Mouse (Mus musculus) liver, postnatal 0 days (tissue): ENCODE measurements at regions not wholly inside any gene's neighbourhood (a gene's known extent, or its start where the extent isn't known, plus 50 kb on each side); places are given as distances from the start of the nearest gene placed in this dataset.

ENCODE experiments used
- CTCF ChIP-seq: sonication (generic); IDR thresholded peaks from 2 replicates; pipeline ENCODE4 v1.5.1; 2016; ENCODE audit warnings: antibody characterized with exemption, low read depth
- EP300 ChIP-seq: IDR thresholded peaks from 2 replicates; pipeline ENCODE4 v1.6.1; 2016; ENCODE audit warnings: antibody characterized with exemption, low read depth, mild to moderate bottlenecking

DNA sequence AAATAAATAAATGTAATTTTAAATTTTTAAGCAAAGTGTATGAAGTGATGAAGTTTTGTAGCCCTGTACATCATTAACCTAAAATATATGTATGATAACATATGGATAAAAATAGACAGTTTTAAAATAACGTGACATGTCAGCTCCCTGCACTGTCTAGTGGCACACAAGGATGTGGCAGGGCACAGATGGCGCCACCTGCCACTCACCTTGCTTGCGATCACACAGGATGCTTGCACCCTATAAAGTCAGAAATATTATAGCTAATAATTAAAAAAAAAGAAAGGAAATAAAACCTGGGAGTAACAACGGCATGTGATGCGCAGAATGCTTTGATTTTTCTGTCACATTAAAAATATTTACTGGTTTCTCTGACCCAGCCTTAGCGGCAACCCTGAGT, 89.0 kb upstream of the Creb1 start:
- TF ChIP-seq CTCF, result no peak
- TF ChIP-seq EP300, result no peak
